8 mouse cellular contexts compared by ENCODE assay signal in the genomic region with DNA sequence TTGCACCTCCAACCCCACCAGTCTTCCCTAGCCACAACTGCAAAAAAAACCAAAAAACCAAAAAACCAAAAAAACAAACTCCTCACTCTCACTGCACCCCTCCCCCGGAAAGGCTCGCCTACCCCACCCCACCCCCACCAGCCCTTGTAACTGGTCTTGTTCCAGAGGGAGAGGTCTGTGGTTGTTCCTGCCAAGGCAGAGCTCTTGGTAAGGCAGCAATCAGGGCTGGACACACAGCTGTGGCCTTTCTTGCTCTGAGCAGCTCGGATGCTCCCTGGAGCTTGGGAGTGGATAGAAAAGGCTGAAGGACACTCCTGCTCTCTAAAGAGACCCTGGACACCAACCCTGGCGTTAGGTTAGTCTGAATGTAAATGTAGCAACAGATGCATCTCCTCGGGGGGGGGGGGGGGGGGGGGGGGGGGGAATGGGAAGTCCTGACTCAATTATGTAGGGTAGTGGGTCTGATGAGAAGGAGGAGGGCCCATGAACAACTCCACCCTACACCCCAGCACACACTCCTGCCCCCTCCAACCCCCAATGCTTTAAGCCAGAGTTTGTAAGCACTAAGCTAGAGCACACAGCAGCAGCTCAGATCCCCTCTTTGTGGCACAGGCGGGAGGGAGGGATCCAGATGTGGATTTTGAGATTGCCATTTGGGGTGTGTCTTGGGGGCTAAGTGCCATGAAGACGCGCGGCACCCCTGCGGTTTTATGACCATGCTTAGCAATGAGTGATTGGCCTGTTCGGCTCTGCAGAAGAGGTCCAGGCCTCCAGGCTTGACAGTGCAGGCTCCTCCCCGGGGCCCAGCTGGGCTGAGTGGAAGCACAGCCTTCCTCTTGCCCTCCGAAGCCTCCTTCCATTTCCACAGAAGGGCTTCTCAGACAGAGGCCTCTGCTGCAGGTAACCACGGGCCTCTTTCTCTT.
DNase-seq lines count a peak whose midpoint lies in the region; ATAC-seq and TF ChIP-seq lines count a peak whose summit lies in the region.

No protein-coding gene starts in this region.

- no peak overlapping the region for H3K4me3 ChIP-seq in forebrain, embryonic 13.5 days
- H3K4me3 ChIP-seq in forebrain, embryonic 11.5 days (ENCODE audit: low read depth, low read length) = no peak overlapping the region
- H3K4me3 ChIP-seq in limb, embryonic 14.5 days (replicated peaks; ENCODE audit: low read length) = no peak overlapping the region

- H3K27me3 ChIP-seq in forebrain, embryonic 13.5 days = peaks cover 48% of the 10 kb centered on the region
- H3K27me3 ChIP-seq in forebrain, embryonic 11.5 days (ENCODE audit: control insufficient read depth, insufficient read depth, low read length) = peaks cover 5% of the 10 kb centered on the region
- H3K27me3 ChIP-seq in limb, embryonic 14.5 days (ENCODE audit: control insufficient read depth, insufficient read depth, low read length) = no peaks in the 10 kb centered on the region

- H3K9me3 ChIP-seq in forebrain, embryonic 13.5 days (replicated peaks) = no peaks in the 10 kb centered on the region
- no peaks in the 10 kb centered on the region for H3K9me3 ChIP-seq in forebrain, embryonic 11.5 days (ENCODE audit: control insufficient read depth, low read length)
- H3K9me3 ChIP-seq in limb, embryonic 14.5 days (ENCODE audit: control insufficient read depth, low read length) = no peaks in the 10 kb centered on the region

- DNase-seq in forebrain, embryonic 11.5 days (ENCODE audit: low spot score) = no peak
- peak; percentile 60 for DNase-seq in ES-CJ7 (ENCODE audit: low read depth, low spot score)
- peak; percentile 24 to 55 for DNase-seq in gastrocnemius, adult 8-10 months (ENCODE audit: low spot score in 2 of 2)
- DNase-seq in limb, embryonic 14.5 days (ENCODE audit: low spot score) = no peak
- no peak for DNase-seq in yolk sac, embryonic 10.5 days (ENCODE audit: low spot score)
- no peak for DNase-seq in thymus, postnatal 4 days
- DNase-seq in cerebellum, postnatal 10 days = no peak

- H3K4me2 ChIP-seq in forebrain, embryonic 13.5 days = no peak overlapping the region
- H3K4me2 ChIP-seq in forebrain, embryonic 11.5 days (ENCODE audit: low read depth, low read length, severe bottlenecking) = no peak overlapping the region
- H3K4me2 ChIP-seq in limb, embryonic 14.5 days (replicated peaks; ENCODE audit: low read depth, low read length, severe bottlenecking) = no peak overlapping the region

- ATAC-seq in forebrain, embryonic 13.5 days = peak; percentile 55; the same call in 1 of the 2 replicates
- ATAC-seq in forebrain, embryonic 11.5 days (replicated peaks; ENCODE audit: low FRiP score) = no peak
- 0 out of 2 replicates have a peak, but pooled peaks have one; percentile 57 for ATAC-seq in limb, embryonic 14.5 days (ENCODE audit: low FRiP score, low read depth)

- WGBS in forebrain, embryonic 13.5 days = 49% methylated on average over 13 of the region's 14 CpGs
- WGBS in forebrain, embryonic 11.5 days = 53% methylated on average over 13 of the region's 14 CpGs
- WGBS in limb, embryonic 14.5 days = 16% methylated on average over 12 of the region's 14 CpGs

- no peak overlapping the region for H3K9ac ChIP-seq in forebrain, embryonic 13.5 days
- H3K9ac ChIP-seq in forebrain, embryonic 11.5 days (ENCODE audit: low read length) = no peak overlapping the region
- H3K9ac ChIP-seq in limb, embryonic 14.5 days (ENCODE audit: low read depth, low read length, severe bottlenecking) = no peak overlapping the region

- H3K27ac ChIP-seq in forebrain, embryonic 13.5 days = peak overlapping the region; percentile 49; the same call in 1 of the 2 replicates
- no peak overlapping the region for H3K27ac ChIP-seq in forebrain, embryonic 11.5 days (ENCODE audit: low read depth, low read length)
- H3K27ac ChIP-seq in limb, embryonic 14.5 days (replicated peaks; ENCODE audit: low read depth, low read length) = no peak overlapping the region

- H3K4me1 ChIP-seq in forebrain, embryonic 13.5 days = peaks cover 24% of the 10 kb centered on the region
- no peaks in the 10 kb centered on the region for H3K4me1 ChIP-seq in forebrain, embryonic 11.5 days (replicated peaks; ENCODE audit: control insufficient read depth, insufficient read depth, low read length)
- H3K4me1 ChIP-seq in limb, embryonic 14.5 days (ENCODE audit: control insufficient read depth, insufficient read depth, low read length) = peaks cover 25% of the 10 kb centered on the region

- TF ChIP-seq POLR2A in limb, embryonic 14.5 days (IDR thresholded peaks at IDR 0.05; ENCODE audit: borderline replicate concordance, extremely low read depth, insufficient read depth, insufficient read length) = no peak

- H3K36me3 ChIP-seq in forebrain, embryonic 13.5 days (ENCODE audit: poor library complexity, severe bottlenecking) = no peaks in the 10 kb centered on the region
- H3K36me3 ChIP-seq in forebrain, embryonic 11.5 days (ENCODE audit: control insufficient read depth, insufficient read depth, low read length) = no peaks in the 10 kb centered on the region
- no peaks in the 10 kb centered on the region for H3K36me3 ChIP-seq in limb, embryonic 14.5 days (ENCODE audit: control insufficient read depth, insufficient read depth, low read length)

Comparison
In these comparisons a context has a peak if more than half of its experiments do, and no peak if none do; other contexts are left out.
1. DNase-seq: peak in ES-CJ7 (single experiment) and gastrocnemius, adult 8-10 months (2 of 2); none in forebrain, embryonic 11.5 days (single experiment), limb, embryonic 14.5 days (single experiment), yolk sac, embryonic 10.5 days (single experiment), thymus, postnatal 4 days (single experiment) and cerebellum, postnatal 10 days (0 of 2).